In genomic region chr1:156393148-156393547, GRCm38 (mm10) we compare ENCODE assay signal across 28 mouse cellular contexts. TPM values are rescaled to one million over a fixed set of nuclear protein-coding genes. Genes with fewer than 3 reads are reported as not detected.
A peak's percentile ranks its signal among the peaks of the same experiment; 100 is the strongest.
DNase-seq lines count a peak whose midpoint lies in the region; ATAC-seq and TF ChIP-seq lines count a peak whose summit lies in the region.
"Had no signal": no experiment of that assay in that cellular context is flagged by ENCODE, and none has a peak within 500 bp of the region (broad histone marks: within the 10 kb centered on the region; RNA-seq: fewer than 3 reads in every experiment).

No protein-coding gene starts in this region.

- no peak overlapping the region for H3K27ac ChIP-seq in liver, embryonic 15.5 days (replicated peaks)
- H3K27ac ChIP-seq in liver, embryonic 12.5 days = no peak overlapping the region
- H3K27ac ChIP-seq in MEL (ENCODE audit: control insufficient read depth, low read depth, low read length) = no peak overlapping the region
- H3K27ac ChIP-seq: embryonic facial prominence, embryonic 13.5 days; embryonic facial prominence, embryonic 15.5 days; forebrain, embryonic 10.5 days; forebrain, embryonic 12.5 days had no signal

- no peaks in the 10 kb centered on the region for H3K79me2 ChIP-seq in MEL (ENCODE audit: control insufficient read depth, insufficient read depth, low read length, poor library complexity)

- DNase-seq in MEL (ENCODE audit: low read depth, low spot score) = peak; percentile 48
- DNase-seq in MEL-GATA-1-ER (ENCODE audit: extremely low read depth, low read depth) = peak; percentile 38
- no peak for DNase-seq in testis, postnatal 14 days (ENCODE audit: low spot score)
- DNase-seq in kidney, adult 9 months = no peak
- DNase-seq: adrenal gland, adult 2 months; adrenal gland, postnatal 10 days; adrenal gland, postnatal 25 days; cerebellum, adult 11-12 months; cerebellum, adult 2 months; cerebellum, adult 9-10 months; cerebellum, postnatal 10 days; cerebellum, postnatal 25 days; embryo, embryonic 11 days had no signal

- peak; percentile 15; the same call in 1 of the 2 replicates for ATAC-seq in liver, embryonic 15.5 days (ENCODE audit: insufficient read depth)
- ATAC-seq in liver, embryonic 12.5 days = no peak
- ATAC-seq in common myeloid progenitor, adult 5-6 weeks (replicated peaks; ENCODE audit: low read depth, poor library complexity, severe bottlenecking) = peak; percentile 45
- ATAC-seq: activated CD4-positive, CD25-positive, alpha-beta regulatory T cell, adult 4 months; CD4-positive, CD25-positive, alpha-beta regulatory T cell, adult 4 months; forebrain, embryonic 14.5 days; forebrain, embryonic 16.5 days; Patski had no signal

- no peak overlapping the region for H3K9ac ChIP-seq in liver, embryonic 15.5 days
- H3K9ac ChIP-seq in liver, embryonic 12.5 days = no peak overlapping the region
- H3K9ac ChIP-seq in MEL (ENCODE audit: control insufficient read depth, low read depth, low read length, poor library complexity, severe bottlenecking) = no peak overlapping the region
- H3K9ac ChIP-seq: embryonic facial prominence, embryonic 13.5 days; embryonic facial prominence, embryonic 15.5 days; forebrain, embryonic 12.5 days had no signal

- no peaks in the 10 kb centered on the region for H3K9me3 ChIP-seq in liver, embryonic 15.5 days (replicated peaks)
- H3K9me3 ChIP-seq in liver, embryonic 12.5 days (replicated peaks) = no peaks in the 10 kb centered on the region
- H3K9me3 ChIP-seq in MEL (replicated peaks; ENCODE audit: insufficient read depth, low read length) = no peaks in the 10 kb centered on the region
- H3K9me3 ChIP-seq: embryonic facial prominence, embryonic 13.5 days; embryonic facial prominence, embryonic 15.5 days; forebrain, embryonic 10.5 days; forebrain, embryonic 12.5 days; G1E had no signal

- no peaks in the 10 kb centered on the region for H3K4me1 ChIP-seq in liver, embryonic 15.5 days (replicated peaks)
- 0 out of 2 replicates have a peak, but pooled peaks cover 3% of the 10 kb centered on the region for H3K4me1 ChIP-seq in liver, embryonic 12.5 days
- peaks cover 0 to 8% of the 10 kb centered on the region in 2 experiments; a peak in 1 of 4 replicates for H3K4me1 ChIP-seq in MEL (ENCODE audit: control insufficient read depth in 1 of 2, insufficient read depth in 2 of 2, low read length in 2 of 2)
- H3K4me1 ChIP-seq: embryonic facial prominence, embryonic 13.5 days; embryonic facial prominence, embryonic 15.5 days; forebrain, embryonic 10.5 days; forebrain, embryonic 12.5 days had no signal

- TF ChIP-seq EP300 in MEL (IDR thresholded peaks at IDR 0.05; ENCODE audit: low read depth in 1 of 2, low read length in 2 of 2) = peak; percentile 50 to 70; a peak in 3 of 4 replicates

- 41% methylated on average over 4 of the region's 4 CpGs for WGBS in liver, embryonic 15.5 days (ENCODE audit: insufficient replicate concordance)
- 39% methylated on average over 4 of the region's 4 CpGs for WGBS in liver, embryonic 12.5 days (ENCODE audit: insufficient replicate concordance)

- no peaks in the 10 kb centered on the region for H3K27me3 ChIP-seq in liver, embryonic 15.5 days
- no peaks in the 10 kb centered on the region for H3K27me3 ChIP-seq in liver, embryonic 12.5 days (replicated peaks)
- H3K27me3 ChIP-seq in MEL (ENCODE audit: control insufficient read depth in 1 of 2, insufficient read depth in 2 of 2, low read length in 2 of 2) = no peaks in the 10 kb centered on the region
- H3K27me3 ChIP-seq: CH12.LX; embryonic facial prominence, embryonic 13.5 days; embryonic facial prominence, embryonic 15.5 days; forebrain, embryonic 12.5 days; Patski had no signal

- H3K36me3 ChIP-seq in liver, embryonic 15.5 days (replicated peaks) = no peaks in the 10 kb centered on the region
- no peaks in the 10 kb centered on the region for H3K36me3 ChIP-seq in liver, embryonic 12.5 days
- H3K36me3 ChIP-seq in MEL (ENCODE audit: control insufficient read depth in 1 of 2, insufficient read depth in 2 of 2, low read length in 2 of 2) = peaks cover 0 to 6% of the 10 kb centered on the region in 2 experiments; a peak in 2 of 4 replicates
- H3K36me3 ChIP-seq: embryonic facial prominence, embryonic 13.5 days; embryonic facial prominence, embryonic 15.5 days; forebrain, embryonic 10.5 days; forebrain, embryonic 12.5 days; G1E had no signal

- H3K4me2 ChIP-seq in liver, embryonic 15.5 days = no peak overlapping the region
- H3K4me2 ChIP-seq in liver, embryonic 12.5 days = no peak overlapping the region
- H3K4me2 ChIP-seq: embryonic facial prominence, embryonic 13.5 days; embryonic facial prominence, embryonic 15.5 days; forebrain, embryonic 12.5 days had no signal

- TF ChIP-seq POLR2A in MEL (IDR thresholded peaks at IDR 0.05; ENCODE audit: control insufficient read depth in 1 of 2, insufficient read depth in 1 of 2, low read depth in 1 of 2, low read length in 2 of 2, poor library complexity in 1 of 2) = no peak

- no peak for TF ChIP-seq RAD21 in MEL (IDR thresholded peaks at IDR 0.05; ENCODE audit: low read depth, low read length)

- H3K4me3 ChIP-seq in liver, embryonic 15.5 days (replicated peaks) = no peak overlapping the region
- no peak overlapping the region for H3K4me3 ChIP-seq in liver, embryonic 12.5 days
- H3K4me3 ChIP-seq in MEL (ENCODE audit: control insufficient read depth in 1 of 2, insufficient read depth in 1 of 2, low read depth in 2 of 2, low read length in 2 of 2) = no peak overlapping the region
- H3K4me3 ChIP-seq: embryonic facial prominence, embryonic 13.5 days; embryonic facial prominence, embryonic 15.5 days; erythroblast, embryonic 14.5 days; forebrain, embryonic 10.5 days; forebrain, embryonic 12.5 days had no signal

- no peak for TF ChIP-seq CTCF in MEL (IDR thresholded peaks at IDR 0.05 in 2 of 3, conservative IDR thresholded peaks at IDR 0.05 in 1 of 3; ENCODE audit: control insufficient read depth in 1 of 3, insufficient read depth in 1 of 3, low read depth in 2 of 3, low read length in 3 of 3, poor library complexity in 1 of 3, severe bottlenecking in 1 of 3)

TF ChIP-seq in MEL, 35 proteins besides CTCF, POLR2A, EP300 and RAD21:
- TF ChIP-seq ETS1 (IDR thresholded peaks at IDR 0.05; ENCODE audit: low read depth, low read length) = 0 out of 2 replicates have a peak, but pooled peaks have one; percentile 26
- TF ChIP-seq SIN3A (IDR thresholded peaks at IDR 0.05; ENCODE audit: low read length) = no peak
- 0 out of 2 replicates have a peak, but pooled peaks have one; percentile 10 for TF ChIP-seq TCF12 (IDR thresholded peaks at IDR 0.05; ENCODE audit: low read depth, low read length)
- no peak for TF ChIP-seq MAX (IDR thresholded peaks at IDR 0.05; ENCODE audit: low read length)
- TF ChIP-seq MXI1 (IDR thresholded peaks at IDR 0.05; ENCODE audit: low read depth, low read length) = no peak
- TF ChIP-seq GATA1 (IDR thresholded peaks at IDR 0.05; ENCODE audit: low read depth, low read length) = peak; percentile 57; the same call in 1 of the 2 replicates
- TF ChIP-seq MYC (IDR thresholded peaks at IDR 0.05; ENCODE audit: low read depth, low read length) = no peak
- TF ChIP-seq HCFC1 (IDR thresholded peaks at IDR 0.05; ENCODE audit: low read depth, low read length) = no peak
- TF ChIP-seq ELF1 (IDR thresholded peaks at IDR 0.05; ENCODE audit: low read depth, low read length) = no peak
- no peak for TF ChIP-seq UBTF (IDR thresholded peaks at IDR 0.05; ENCODE audit: borderline replicate concordance, insufficient read depth, low read depth, low read length)
- no peak for TF ChIP-seq CHD1 (IDR thresholded peaks at IDR 0.05; ENCODE audit: low read depth, low read length)
- no peak for TF ChIP-seq BHLHE40 (IDR thresholded peaks at IDR 0.05; ENCODE audit: borderline replicate concordance, low read depth, low read length)
- no peak for TF ChIP-seq SMC3 (IDR thresholded peaks at IDR 0.05; ENCODE audit: low read depth, low read length)
- no peak; the same call in 1 of the 2 replicates for TF ChIP-seq TAL1 (IDR thresholded peaks at IDR 0.05; ENCODE audit: low read length)
- TF ChIP-seq KAT2A (conservative IDR thresholded peaks at IDR 0.05; ENCODE audit: low read depth, low read length) = no peak

RNA-seq across cellular contexts. Expression of gene Gm2000, which starts 27.3 kb away (rescaled TPM):
- polyA plus RNA-seq in liver, embryonic 15.5 days (2015; fragmentation: Nextera tagmentation; extraction: Ambion mirVana) = 483 and 500 TPM in 2 replicates
- polyA plus RNA-seq in liver, embryonic 12.5 days (2016; fragmentation: Nextera tagmentation; extraction: Ambion mirVana) = 762 and 857 TPM in 2 replicates
- 459 and 615 TPM in 2 replicates for total RNA-seq in MEL (2012; rRNA removed)
- 1,000 to 10,000 TPM in 1 of 2 experiments, not detected in 1; 2,505 TPM for polyA plus RNA-seq in MEL (2012; ENCODE audit: insufficient read depth in 1 of 2, insufficient read length in 2 of 2, low read depth in 1 of 2, low replicate concordance in 2 of 2, missing spikeins in 1 of 2)
- total RNA-seq in common myeloid progenitor, adult 5-6 weeks (2017) = 3,876 and 4,003 TPM in 2 replicates

RNA-seq across cellular contexts. Expression of gene Axdnd1, which starts 27.8 kb away (rescaled TPM):
- not detected in 2 replicates for polyA plus RNA-seq in liver, embryonic 15.5 days (2015; fragmentation: Nextera tagmentation; extraction: Ambion mirVana)
- 0.23 TPM in 1 of 2 replicates, not detected in the other for polyA plus RNA-seq in liver, embryonic 12.5 days (2016; fragmentation: Nextera tagmentation; extraction: Ambion mirVana)
- total RNA-seq in MEL (2012; rRNA removed) = 0.07 and 0.08 TPM in 2 replicates
- polyA plus RNA-seq in MEL (2012; ENCODE audit: insufficient read depth in 1 of 2, insufficient read length in 2 of 2, low read depth in 1 of 2, low replicate concordance in 2 of 2, missing spikeins in 1 of 2) = under 1 TPM in 1 of 2 experiments, not detected in 1; 0.29 TPM
- 0.37 TPM in 1 of 2 replicates, not detected in the other for total RNA-seq in common myeloid progenitor, adult 5-6 weeks (2017)
- total RNA-seq: CH12.LX had no signal
- polyA plus RNA-seq: activated CD4-positive, CD25-positive, alpha-beta regulatory T cell, adult 4 months; embryonic facial prominence, embryonic 15.5 days; erythroblast, embryonic 14.5 days; forebrain, embryonic 16.5 days; G1E had no signal

Comparison
In these comparisons a context has a peak if more than half of its experiments do, and no peak if none do; other contexts are left out.
1. DNase-seq: peak in MEL (single experiment) and MEL-GATA-1-ER (single experiment); none in testis, postnatal 14 days (single experiment) and kidney, adult 9 months (single experiment).